Mouse (Mus musculus) Patski (cell line): ENCODE results near the gene Eps8. TPM values are rescaled to one million over a fixed set of nuclear protein-coding genes. Genes with fewer than 3 reads are reported as not detected.

Experiments used
- ATAC-seq: fragments of 100-300 bp; one replicate; pipeline ENCODE4 v1.8.0; 2021
- CTCF ChIA-PET: fragments of 350-600 bp; sonication (Branson Sonifier 250); formaldehyde crosslinking; loops from one replicate; lab custom pipeline; 2022; ENCODE audit warnings: inconsistent platforms; lab: Charles Lee
- POLR2A ChIA-PET: fragments of 350-600 bp; sonication (Branson Sonifier 250); formaldehyde crosslinking; loops from one replicate; lab custom pipeline; 2022; ENCODE audit warnings: antibody characterized with exemption, inconsistent platforms; lab: Charles Lee
- DNase-seq: peaks from one replicate; pipeline ENCODE4 v3.0.0-alpha.2; 2011; ENCODE audit warnings: low read depth, low spot score
- H3K27me3 ChIP-seq: fragments of 371-371 bp; one replicate; pipeline ENCODE4 v1.5.1; 2021
- CTCF ChIP-seq: fragments of 100-300 bp; IDR thresholded peaks from one replicate; pipeline ENCODE4 v1.5.1; 2021
- in situ Hi-C: fragments of 300-500 bp; cut with MboI; formaldehyde crosslinking; loops from 3 replicates; pipeline ENCODE4 v1.11.1; 2018; ENCODE audit warnings: low pct_unique_long_range_greater_than_20kb, mixed read lengths
- polyA plus RNA-seq: library from polyadenylated mRNA; unstranded; gene quantifications from one replicate; pipeline ENCODE4 v1.2.3, GENCODE M21; 2021

The Eps8 gene
- polyA plus RNA-seq, 1 experiment from 2014 or later, result 27.0 TPM

DNA sequence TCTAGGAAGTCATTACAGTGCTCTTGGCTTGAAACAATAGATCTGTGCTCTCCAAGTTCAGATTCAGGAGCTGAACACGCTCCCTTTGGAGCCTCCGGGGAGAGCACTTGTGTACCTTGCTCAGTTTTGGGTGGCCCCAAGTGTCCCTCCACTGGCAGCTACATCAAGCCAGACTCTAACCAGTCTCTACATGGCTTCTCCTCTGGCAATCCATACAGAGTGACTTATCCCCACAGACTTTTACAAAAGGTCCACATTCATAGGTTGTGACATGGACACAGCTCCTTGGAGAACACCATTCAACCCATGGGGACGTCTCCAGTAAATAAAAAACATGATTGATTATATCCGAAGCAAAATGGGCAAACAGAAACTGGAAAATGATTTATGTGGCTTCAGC, 217.2 kb downstream of the Eps8 start:
- POLR2A ChIA-PET, result interaction anchor here (0.6 kb wide), 1 partner anchor 546 kb away, joined by 3 read pairs; no protein-coding TSS in a partner anchor
- in situ Hi-C loops, result no loop called here

GRCm38 (mm10) chr6:137433521-137434137, 221.0 kb downstream of the Eps8 start:
- CTCF ChIA-PET, result interaction anchor here (0.6 to 1.0 kb wide), 2 partner anchors 12 to 273 kb away, joined by 3 to 4 read pairs; no protein-coding TSS in a partner anchor
- in situ Hi-C loops, result no loop called here
- POLR2A ChIA-PET, result no interaction called here
- DNase-seq (no peak), ATAC-seq (no peak)
- H3K27me3 ChIP-seq, result no peaks in the 10 kb centered on the region
- TF ChIP-seq CTCF, result no peak

More for the DNA sequence above, 217.2 kb downstream of the Eps8 start:
- CTCF ChIA-PET, result interaction anchor here (1.6 kb wide), 1 partner anchor 23 kb away, joined by 3 read pairs; no protein-coding TSS in a partner anchor
- DNase-seq, result no peak
- no peaks in the 10 kb centered on the region for H3K27me3 ChIP-seq
- no peak for ATAC-seq
- TF ChIP-seq CTCF, result no peak

Other genes starting within 250 kb of the Eps8 start
- 142 TPM for gene Strap, start 80.2 kb upstream of the Eps8 start, polyA plus RNA-seq
- gene Dera, start 99.7 kb upstream of the Eps8 start, polyA plus RNA-seq, result 17.5 TPM